Mouse (Mus musculus): ENCODE measurements around the gene Iqgap2. TPM values are rescaled to one million over a fixed set of nuclear protein-coding genes. Genes with fewer than 3 reads are reported as not detected.

Gene Iqgap2
- polyA plus RNA-seq, 1 experiment, result 0.17 TPM

DNA sequence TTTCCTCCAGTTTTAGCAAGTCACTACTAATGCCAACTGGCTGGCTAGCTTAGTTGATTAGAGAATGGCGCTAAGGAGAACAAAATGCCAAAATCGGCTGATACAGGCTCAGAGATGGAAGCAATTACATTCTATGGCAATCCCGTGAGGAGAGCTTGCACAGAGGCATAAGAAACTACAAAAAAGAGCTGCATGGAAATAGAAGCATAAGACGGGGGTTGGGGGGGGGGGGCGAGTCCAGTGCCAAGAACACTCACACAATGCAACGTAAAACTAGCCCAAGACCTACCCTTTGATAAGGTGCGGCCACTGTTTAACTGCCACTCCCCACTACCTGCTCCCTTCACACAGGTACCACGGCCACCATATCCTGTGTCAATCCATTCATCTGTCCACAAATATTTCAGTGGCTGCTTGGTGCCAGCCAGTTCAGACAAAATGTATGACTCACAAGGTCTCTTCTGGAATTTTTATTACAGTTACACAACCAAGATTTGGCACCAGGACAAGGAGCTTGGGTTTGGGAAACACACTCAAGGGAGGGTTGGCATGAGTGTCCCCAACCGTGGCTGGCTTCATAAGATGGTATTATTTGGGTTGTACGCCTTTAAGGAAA, 48.2 kb downstream of the Iqgap2 start:
- Histone ChIP-seq H3K27me3 (ENCODE audit: control insufficient read depth) (no peaks in the 10 kb centered on the region), H3K36me3 (ENCODE audit: control insufficient read depth) (no peaks in the 10 kb centered on the region), H3K4me3 (replicated peaks) (no peak overlapping the region), H3K9me3 (ENCODE audit: control insufficient read depth, low read length) (no peaks in the 10 kb centered on the region), H3K4me1 (ENCODE audit: control insufficient read depth) (no peaks in the 10 kb centered on the region)
- TF ChIP-seq GATA1 (IDR thresholded peaks at IDR 0.05; ENCODE audit: low read length) (no peak), TAL1 (IDR thresholded peaks at IDR 0.05; ENCODE audit: low read length) (no peak)

DNA sequence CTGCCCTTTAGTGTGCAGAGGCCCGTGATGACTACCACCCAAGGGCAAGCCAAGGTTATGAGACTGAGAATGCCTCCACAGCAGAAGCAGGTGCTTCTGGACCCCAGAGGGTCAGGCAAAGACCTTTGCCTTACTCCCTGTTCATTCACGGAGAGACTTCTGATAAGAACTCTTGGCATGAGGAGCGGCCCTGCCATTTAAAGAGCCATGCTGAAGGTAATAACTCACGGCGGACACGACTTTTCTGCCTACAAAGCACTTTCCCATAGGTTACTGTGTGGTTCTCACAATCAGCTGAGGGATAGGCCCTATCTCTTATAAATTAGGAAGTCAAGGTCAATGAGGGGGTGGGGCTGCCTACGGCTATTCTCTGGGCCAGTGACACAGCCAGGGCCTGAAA, 48.9 kb downstream of the Iqgap2 start:
- TF ChIP-seq TAL1 (IDR thresholded peaks at IDR 0.05; ENCODE audit: low read length) (no peak), GATA1 (IDR thresholded peaks at IDR 0.05; ENCODE audit: low read length) (no peak)
- Histone ChIP-seq H3K36me3 (ENCODE audit: control insufficient read depth) (no peaks in the 10 kb centered on the region), H3K27me3 (ENCODE audit: control insufficient read depth) (no peaks in the 10 kb centered on the region), H3K4me3 (replicated peaks) (no peak overlapping the region), H3K9me3 (ENCODE audit: control insufficient read depth, low read length) (no peaks in the 10 kb centered on the region), H3K4me1 (ENCODE audit: control insufficient read depth) (no peaks in the 10 kb centered on the region)

DNA sequence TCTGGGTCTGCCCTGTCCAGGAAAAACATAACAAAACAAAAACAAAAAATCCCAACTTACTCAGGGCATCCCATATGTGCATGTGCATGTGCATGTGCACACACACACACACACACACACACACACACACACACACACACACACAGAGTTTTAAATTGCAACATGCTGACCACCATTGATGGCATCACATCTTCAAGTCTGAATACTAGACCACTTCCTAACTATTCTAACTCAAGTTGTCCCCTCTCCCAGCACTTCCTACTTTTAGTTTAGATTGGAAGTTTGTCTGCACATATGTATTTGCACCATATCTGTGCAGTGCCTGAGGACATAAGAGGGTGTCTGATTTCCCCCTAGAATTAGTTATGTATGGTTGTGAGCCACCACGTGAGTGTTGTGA, 49.8 kb downstream of the Iqgap2 start:
- TF ChIP-seq TAL1 (IDR thresholded peaks at IDR 0.05; ENCODE audit: low read length) (no peak), GATA1 (IDR thresholded peaks at IDR 0.05; ENCODE audit: low read length) (no peak)
- H3K4me1 ChIP-seq (ENCODE audit: control insufficient read depth), result no peaks in the 10 kb centered on the region
- H3K9me3 ChIP-seq (ENCODE audit: control insufficient read depth, low read length), result no peaks in the 10 kb centered on the region
- no peak overlapping the region for H3K4me3 ChIP-seq (replicated peaks)
- H3K36me3 ChIP-seq (ENCODE audit: control insufficient read depth), result no peaks in the 10 kb centered on the region
- no peaks in the 10 kb centered on the region for H3K27me3 ChIP-seq (ENCODE audit: control insufficient read depth)

DNA sequence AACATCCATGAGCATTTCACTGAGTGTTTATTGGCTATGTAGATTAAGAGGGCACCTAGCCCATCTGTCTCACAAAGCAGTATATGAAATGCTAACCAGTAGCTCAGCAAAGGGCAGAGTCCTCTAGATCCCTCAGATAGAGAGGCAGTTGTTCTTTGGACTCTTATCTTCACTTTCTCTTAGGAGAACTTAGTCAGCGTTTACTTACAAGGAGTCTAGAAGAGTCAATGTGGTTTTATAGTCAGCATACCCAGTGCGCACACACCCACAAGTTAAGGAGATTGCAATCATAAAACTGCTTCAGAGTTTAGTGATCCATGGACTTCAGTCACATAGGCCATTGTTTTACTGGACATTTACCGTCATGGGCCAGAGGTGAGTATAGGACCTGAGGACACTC, 54.8 kb downstream of the Iqgap2 start:
- H3K4me3 ChIP-seq (replicated peaks), result no peak overlapping the region
- TF ChIP-seq GATA1 (IDR thresholded peaks at IDR 0.05; ENCODE audit: low read length), result no peak
- no peak for TF ChIP-seq TAL1 (IDR thresholded peaks at IDR 0.05; ENCODE audit: low read length)
- H3K9me3 ChIP-seq (ENCODE audit: control insufficient read depth, low read length), result no peaks in the 10 kb centered on the region
- no peaks in the 10 kb centered on the region for H3K27me3 ChIP-seq (ENCODE audit: control insufficient read depth)
- H3K4me1 ChIP-seq (ENCODE audit: control insufficient read depth), result no peaks in the 10 kb centered on the region
- no peaks in the 10 kb centered on the region; the same call in 1 of the 2 replicates for H3K36me3 ChIP-seq (ENCODE audit: control insufficient read depth)

DNA sequence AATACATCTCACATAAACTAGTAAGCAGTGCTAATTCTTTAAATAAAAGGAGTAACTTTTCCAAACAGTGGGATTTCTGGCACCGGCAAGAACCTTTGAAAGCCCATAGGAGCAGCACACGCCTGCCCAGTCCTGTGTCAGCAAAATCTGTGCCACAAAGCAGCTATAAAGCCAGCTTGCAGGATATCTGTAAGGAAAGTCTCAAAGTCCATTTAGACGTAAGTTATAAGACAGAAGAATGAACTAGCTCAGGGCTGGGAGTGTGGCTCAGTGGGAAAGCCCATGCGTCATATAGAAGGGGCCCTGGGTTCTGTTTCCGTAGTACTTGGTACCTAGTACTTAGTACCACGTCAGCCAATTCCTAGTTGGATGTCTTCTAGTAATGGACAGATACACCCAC, 58.2 kb downstream of the Iqgap2 start:
- Histone ChIP-seq H3K36me3 (ENCODE audit: control insufficient read depth) (no peaks in the 10 kb centered on the region; the same call in 1 of the 2 replicates), H3K4me1 (ENCODE audit: control insufficient read depth) (no peaks in the 10 kb centered on the region), H3K27me3 (ENCODE audit: control insufficient read depth) (no peaks in the 10 kb centered on the region), H3K9me3 (ENCODE audit: control insufficient read depth, low read length) (no peaks in the 10 kb centered on the region), H3K4me3 (replicated peaks) (no peak overlapping the region)
- TF ChIP-seq GATA1 (IDR thresholded peaks at IDR 0.05; ENCODE audit: low read length) (no peak), TAL1 (IDR thresholded peaks at IDR 0.05; ENCODE audit: low read length) (no peak)

DNA sequence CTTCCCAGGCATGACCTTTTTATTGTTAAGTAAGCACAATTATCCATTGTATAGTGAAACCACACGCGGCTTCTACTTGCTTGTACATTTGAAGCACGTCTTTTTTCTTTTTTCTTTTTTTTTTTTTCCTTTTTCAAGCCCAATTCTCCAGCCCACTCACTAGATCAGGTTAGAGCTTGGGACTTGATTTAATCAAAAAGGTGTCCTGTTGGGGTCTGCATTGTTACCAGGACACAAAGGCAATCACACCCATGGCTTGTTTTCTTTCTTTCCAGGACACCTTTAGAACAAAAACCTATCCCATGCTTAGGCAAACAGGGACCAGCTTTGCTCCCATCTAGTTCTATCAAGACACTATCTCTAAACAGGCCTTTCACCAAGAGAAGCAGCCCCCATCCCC, 59.0 kb downstream of the Iqgap2 start:
- no peaks in the 10 kb centered on the region for H3K4me1 ChIP-seq (ENCODE audit: control insufficient read depth)
- TF ChIP-seq TAL1 (IDR thresholded peaks at IDR 0.05; ENCODE audit: low read length) (no peak), GATA1 (IDR thresholded peaks at IDR 0.05; ENCODE audit: low read length) (no peak)
- H3K27me3 ChIP-seq (ENCODE audit: control insufficient read depth), result no peaks in the 10 kb centered on the region
- H3K4me3 ChIP-seq (replicated peaks), result no peak overlapping the region
- no peaks in the 10 kb centered on the region; the same call in 1 of the 2 replicates for H3K36me3 ChIP-seq (ENCODE audit: control insufficient read depth)
- H3K9me3 ChIP-seq (ENCODE audit: control insufficient read depth, low read length), result no peaks in the 10 kb centered on the region

DNA sequence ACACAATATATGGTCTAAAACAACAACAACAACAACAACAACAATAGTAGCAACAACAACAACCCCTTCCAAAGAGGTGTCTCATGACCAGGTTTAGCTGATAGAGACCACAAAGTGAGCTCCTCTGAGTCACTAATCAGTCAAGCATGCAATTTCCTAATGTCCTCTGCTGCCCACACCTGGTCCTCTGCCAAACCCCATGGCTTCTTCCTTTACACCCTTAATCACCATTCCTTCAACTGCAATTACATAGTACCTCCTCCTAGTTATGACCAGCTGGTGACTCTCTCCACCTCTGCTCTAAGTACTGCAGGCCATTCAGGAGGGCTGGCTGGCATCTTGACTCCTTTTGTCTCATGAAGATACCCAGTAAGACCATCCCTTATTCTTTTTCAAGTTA, 60.0 kb downstream of the Iqgap2 start:
- Histone ChIP-seq H3K9me3 (ENCODE audit: control insufficient read depth, low read length) (no peaks in the 10 kb centered on the region), H3K27me3 (ENCODE audit: control insufficient read depth) (no peaks in the 10 kb centered on the region), H3K4me3 (replicated peaks) (no peak overlapping the region), H3K36me3 (ENCODE audit: control insufficient read depth) (no peaks in the 10 kb centered on the region; the same call in 1 of the 2 replicates), H3K4me1 (ENCODE audit: control insufficient read depth) (no peaks in the 10 kb centered on the region)
- no peak for TF ChIP-seq GATA1 (IDR thresholded peaks at IDR 0.05; ENCODE audit: low read length)
- TF ChIP-seq TAL1 (IDR thresholded peaks at IDR 0.05; ENCODE audit: low read length), result no peak

DNA sequence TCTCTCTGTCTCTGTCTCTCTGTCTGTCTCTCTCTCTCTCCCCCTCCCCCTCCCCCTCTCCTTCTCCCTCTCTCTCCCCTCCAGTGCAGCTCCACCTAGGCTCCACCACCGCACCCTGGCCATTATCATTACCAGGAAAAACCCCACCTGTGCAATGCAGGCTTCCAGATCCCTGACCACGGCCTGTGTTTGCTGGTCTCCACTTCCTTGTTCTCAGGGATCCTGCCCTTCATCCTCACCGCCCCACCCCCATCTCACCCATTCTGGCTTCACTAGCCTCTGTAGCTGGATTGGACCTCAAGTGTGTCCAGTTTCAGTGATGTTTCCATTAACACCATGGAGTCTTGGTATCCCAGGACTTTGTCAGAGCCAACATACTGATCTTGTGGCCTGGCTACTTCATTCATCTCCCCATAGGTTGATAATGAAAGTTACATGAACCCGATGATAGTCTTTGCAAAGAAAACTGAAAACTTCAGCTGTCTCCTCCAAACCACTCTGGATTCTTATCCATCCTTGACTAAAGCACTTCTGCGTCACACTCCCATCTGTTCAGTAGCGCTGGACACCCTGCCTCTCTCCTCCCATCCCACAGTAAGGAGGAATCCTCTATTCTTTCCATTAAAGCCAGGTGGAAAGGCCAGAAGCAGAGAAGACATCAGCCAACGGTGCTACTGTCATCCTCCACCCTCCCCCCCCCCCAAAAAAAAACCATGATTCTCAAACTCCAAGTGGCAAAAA, 62.1 kb downstream of the Iqgap2 start:
- H3K9me3 ChIP-seq (ENCODE audit: control insufficient read depth, low read length), result no peaks in the 10 kb centered on the region
- TF ChIP-seq TAL1 (IDR thresholded peaks at IDR 0.05; ENCODE audit: low read length) (no peak), GATA1 (IDR thresholded peaks at IDR 0.05; ENCODE audit: low read length) (no peak)
- no peak overlapping the region for H3K4me3 ChIP-seq (replicated peaks)
- no peaks in the 10 kb centered on the region; the same call in 1 of the 2 replicates for H3K36me3 ChIP-seq (ENCODE audit: control insufficient read depth)
- no peaks in the 10 kb centered on the region for H3K27me3 ChIP-seq (ENCODE audit: control insufficient read depth)
- H3K4me1 ChIP-seq (ENCODE audit: control insufficient read depth), result no peaks in the 10 kb centered on the region

DNA sequence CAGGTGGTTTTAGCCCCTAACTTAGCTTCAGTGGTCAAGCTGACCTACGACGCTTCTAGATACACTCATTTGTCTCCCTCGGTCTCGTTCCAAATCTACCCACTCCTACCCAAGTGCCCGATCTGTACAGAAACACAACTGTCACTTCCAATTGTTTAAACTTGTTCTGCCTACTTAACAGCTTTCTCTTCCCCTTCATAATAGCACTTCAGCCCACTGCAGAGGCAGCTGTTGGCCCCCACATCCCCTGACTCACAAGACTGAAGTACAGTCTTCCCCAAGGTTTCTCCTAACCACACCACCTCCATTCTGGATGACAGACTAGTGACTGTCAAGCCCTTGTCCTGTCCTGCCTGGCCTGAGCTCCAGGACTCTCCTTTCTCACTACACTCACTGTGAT, 63.1 kb downstream of the Iqgap2 start:
- H3K9me3 ChIP-seq (ENCODE audit: control insufficient read depth, low read length), result no peaks in the 10 kb centered on the region
- H3K4me1 ChIP-seq (ENCODE audit: control insufficient read depth), result no peaks in the 10 kb centered on the region
- no peak overlapping the region for H3K4me3 ChIP-seq (replicated peaks)
- TF ChIP-seq TAL1 (IDR thresholded peaks at IDR 0.05; ENCODE audit: low read length) (no peak), GATA1 (IDR thresholded peaks at IDR 0.05; ENCODE audit: low read length) (no peak)
- no peaks in the 10 kb centered on the region for H3K36me3 ChIP-seq (ENCODE audit: control insufficient read depth)
- no peaks in the 10 kb centered on the region for H3K27me3 ChIP-seq (ENCODE audit: control insufficient read depth)
